Mouse (Mus musculus) G1E (cell line): ENCODE measurements around the gene Runx3. TPM values are rescaled to one million over a fixed set of nuclear protein-coding genes. Genes with fewer than 3 reads are reported as not detected.

Source experiments
- ATAC-seq: 2 replicates; pipeline ENCODE4 v1.8.0; 2016; ENCODE audit warnings: mild to moderate bottlenecking; ENCODE audit not compliant: insufficient number of reproducible peaks, poor library complexity, low FRiP score, severe bottlenecking; ENCODE audit errors: extremely low read depth
- DNase-seq: peaks from one replicate; pipeline ENCODE4 v3.0.0; 2012; ENCODE audit warnings: low spot score
- H3K27me3 ChIP-seq: 2 replicates; pipeline ENCODE4 v1.6.1; 2012; ENCODE audit warnings: mild to moderate bottlenecking, low read length, inconsistent platforms; ENCODE audit not compliant: insufficient read depth
- H3K36me3 ChIP-seq: replicated peaks from 2 replicates; pipeline ENCODE3; 2012; ENCODE audit warnings: mild to moderate bottlenecking, inconsistent platforms
- H3K4me1 ChIP-seq: 2 replicates; pipeline ENCODE4 v1.6.1; 2012; ENCODE audit warnings: low read depth, low read length, inconsistent platforms, mixed read lengths; ENCODE audit not compliant: insufficient read depth
- H3K4me3 ChIP-seq: 2 replicates; pipeline ENCODE4 v1.5.1; 2012; ENCODE audit warnings: low read depth, mild to moderate bottlenecking, inconsistent platforms, low read length, moderate library complexity, mixed read lengths
- H3K9me3 ChIP-seq: replicated peaks from 2 replicates; pipeline ENCODE4 v1.6.1; 2012; ENCODE audit warnings: inconsistent platforms
- CTCF ChIP-seq: IDR thresholded peaks from 2 replicates; pipeline ENCODE4 v1.5.1; 2012; ENCODE audit warnings: low read depth, low read length, inconsistent platforms, mixed read lengths
- GATA1 ChIP-seq: IDR thresholded peaks from 2 replicates; pipeline ENCODE4 v1.6.1; 2012; ENCODE audit warnings: borderline replicate concordance, low read length, inconsistent platforms, mixed read lengths
- GATA2 ChIP-seq: IDR thresholded peaks from 2 replicates; pipeline ENCODE4 v1.6.1; 2012; ENCODE audit warnings: low read depth, low read length, inconsistent platforms, borderline replicate concordance
- POLR2AphosphoS5 ChIP-seq: IDR thresholded peaks from 2 replicates; pipeline ENCODE4 v1.6.1; 2012; ENCODE audit warnings: low read depth, low read length, inconsistent platforms; ENCODE audit not compliant: insufficient replicate concordance
- TAL1 ChIP-seq: conservative IDR thresholded peaks from 2 replicates; pipeline ENCODE4 v1.6.1; 2012; ENCODE audit warnings: low read depth, low read length, inconsistent platforms, mixed read lengths
- polyA plus RNA-seq: library from polyadenylated mRNA; stranded (reverse); fragments of >175 nt; gene quantifications from 2 replicates; pipeline ENCODE4 v1.2.3, GENCODE M21; 2012
- total RNA-seq, 2 experiments: library from RNA; stranded (forward) in 1 of 2; stranded (reverse) in 1 of 2; fragments of 200-1000 nt in 1 of 2; fragments of >200 nt in 1 of 2; fragmentation: Nextera tagmentation in 1 of 2; gene quantifications; 2 replicates each; pipeline ENCODE4 v1.2.3; 2014 to 2017

The Runx3 gene
- total and polyA plus RNA-seq, 3 experiments: 0.05 to 0.55 TPM; not detected in 1

DNA sequence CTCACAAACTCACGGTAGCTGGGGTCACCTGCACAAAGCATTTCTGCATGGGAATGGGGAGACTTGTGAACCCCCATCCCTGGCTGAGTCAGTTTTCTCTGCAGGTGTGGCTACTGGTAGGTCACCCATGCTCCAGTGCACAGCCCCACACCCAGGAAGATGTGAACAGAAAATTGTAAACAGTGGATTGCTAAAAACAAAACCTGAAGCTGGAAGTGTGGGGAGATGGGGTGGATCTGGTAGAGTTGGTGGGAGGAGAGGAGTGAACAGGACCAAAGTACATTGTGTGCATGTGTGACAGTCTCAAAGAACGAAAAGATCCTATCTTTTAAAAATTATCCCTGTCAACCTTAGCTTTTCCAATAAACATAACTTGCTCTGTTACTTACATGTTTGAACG, 100.2 kb downstream of the Runx3 start:
- ATAC-seq: no peak
- peaks cover 91% of the 10 kb centered on the region for H3K36me3 ChIP-seq

GRCm38 (mm10) chr4:135221632-135222407, 101.4 kb downstream of the Runx3 start:
- H3K36me3 ChIP-seq: peaks cover 91% of the 10 kb centered on the region
- ATAC-seq (no peak), DNase-seq (no peak)
- H3K9me3 ChIP-seq: no peaks in the 10 kb centered on the region
- no peak overlapping the region for H3K4me3 ChIP-seq
- TF ChIP-seq CTCF: no peak
- no peak for TF ChIP-seq GATA1
- no peak for TF ChIP-seq GATA2
- TF ChIP-seq POLR2AphosphoS5: no peak
- no peak for TF ChIP-seq TAL1
- H3K27me3 ChIP-seq: no peaks in the 10 kb centered on the region
- no peaks in the 10 kb centered on the region; the same call in 1 of the 2 replicates for H3K4me1 ChIP-seq

More for the DNA sequence above, 100.2 kb downstream of the Runx3 start:
- Histone ChIP-seq H3K4me1 (no peaks in the 10 kb centered on the region; the same call in 1 of the 2 replicates), H3K4me3 (no peak overlapping the region), H3K27me3 (no peaks in the 10 kb centered on the region), H3K9me3 (no peaks in the 10 kb centered on the region)
- TF ChIP-seq POLR2AphosphoS5 (no peak), GATA2 (no peak), CTCF (no peak), GATA1 (no peak), TAL1 (no peak)
- no peak for DNase-seq

GRCm38 (mm10) chr4:135223808-135224207, 103.4 kb downstream of the Runx3 start:
- Histone ChIP-seq H3K4me3 (no peak overlapping the region), H3K27me3 (no peaks in the 10 kb centered on the region), H3K36me3 (peaks cover 86% of the 10 kb centered on the region), H3K4me1 (no peaks in the 10 kb centered on the region; the same call in 1 of the 2 replicates), H3K9me3 (no peaks in the 10 kb centered on the region)
- DNase-seq: no peak
- TF ChIP-seq CTCF (no peak), GATA2 (no peak), GATA1 (no peak), POLR2AphosphoS5 (no peak), TAL1 (no peak)
- no peak for ATAC-seq

- Histone ChIP-seq H3K9me3 (no peaks in the 10 kb centered on the region), H3K4me1 (peaks cover 6% of the 10 kb centered on the region; the same call in 1 of the 2 replicates), H3K27me3 (no peaks in the 10 kb centered on the region), H3K4me3 (no peak overlapping the region), H3K36me3 (peaks cover 85% of the 10 kb centered on the region)
- DNase-seq (no peak), ATAC-seq (no peak)
- TF ChIP-seq GATA1 (no peak), TAL1 (no peak), CTCF (no peak), GATA2 (no peak), POLR2AphosphoS5 (no peak)
Observed at GRCm38 (mm10) chr4:135226008-135226667, 105.7 kb downstream of the Runx3 start.

Other genes starting within 250 kb of the Runx3 start
- 174 and 225 TPM in 2 replicates for gene Tmem50a, start 205.6 kb upstream of the Runx3 start, total RNA-seq (2014; fragmentation: Nextera tagmentation)
- 218 and 250 TPM in 2 replicates for gene Tmem50a, start 205.6 kb upstream of the Runx3 start, total RNA-seq (2017)
- gene Tmem50a, start 205.6 kb upstream of the Runx3 start, polyA plus RNA-seq: 8.0 and 10.3 TPM in 2 replicates
- 260 and 286 TPM in 2 replicates for gene Rsrp1, start 197.1 kb upstream of the Runx3 start, total RNA-seq (2014; fragmentation: Nextera tagmentation)
- gene Rsrp1, start 197.1 kb upstream of the Runx3 start, total RNA-seq (2017): 446 and 492 TPM in 2 replicates
- 468 and 529 TPM in 2 replicates for gene Rsrp1, start 197.1 kb upstream of the Runx3 start, polyA plus RNA-seq
- gene Syf2, start 189.8 kb upstream of the Runx3 start, total RNA-seq (2014; fragmentation: Nextera tagmentation): 48.8 and 49.0 TPM in 2 replicates
- gene Syf2, start 189.8 kb upstream of the Runx3 start, total RNA-seq (2017): 175 and 187 TPM in 2 replicates
- 36.7 and 52.3 TPM in 2 replicates for gene Syf2, start 189.8 kb upstream of the Runx3 start, polyA plus RNA-seq
- 172 and 176 TPM in 2 replicates for gene Clic4, start 152.2 kb downstream of the Runx3 start, total RNA-seq (2014; fragmentation: Nextera tagmentation)
- 115 and 125 TPM in 2 replicates for gene Clic4, start 152.2 kb downstream of the Runx3 start, total RNA-seq (2017)
- gene Clic4, start 152.2 kb downstream of the Runx3 start, polyA plus RNA-seq: 37.3 and 38.1 TPM in 2 replicates
- gene Srrm1, start 232.7 kb downstream of the Runx3 start, total RNA-seq (2014; fragmentation: Nextera tagmentation): 565 and 602 TPM in 2 replicates
- gene Srrm1, start 232.7 kb downstream of the Runx3 start, total RNA-seq (2017): 76.2 and 98.8 TPM in 2 replicates
- 612 and 700 TPM in 2 replicates for gene Srrm1, start 232.7 kb downstream of the Runx3 start, polyA plus RNA-seq